Mouse (Mus musculus) kidney, adult 2 months (tissue): ENCODE results near the gene Chst4.

ENCODE experiments used
- CTCF ChIP-seq: fragments of 200-500 bp; conservative IDR thresholded peaks from 2 replicates; pipeline ENCODE4 v1.5.1; 2011; ENCODE audit warnings: low read depth, mild to moderate bottlenecking, control low read depth, low read length, moderate library complexity, mixed read lengths; ENCODE audit not compliant: insufficient read depth, insufficient read length
- POLR2A ChIP-seq: fragments of 200-500 bp; IDR thresholded peaks from one replicate; pipeline ENCODE4 v1.6.1; 2011; ENCODE audit warnings: low read depth, low read length, control low read depth

GRCm38 (mm10) chr8:110034331-110034730 lies 5.2 kb downstream of the Chst4 start:
- TF ChIP-seq CTCF (no peak), POLR2A (no peak)
